Mouse (Mus musculus) cerebellum, adult 8-10 months (tissue): ENCODE measurements around the gene Dnmt3b.
"Not testable (repeated sequence)": the region's sequence is repeated elsewhere in the genome, so short reads cannot be mapped to it uniquely, and the experiment has no call there.

Experiments
- DNase-seq: peaks from one replicate; pipeline ENCODE4 v3.0.0; 2022

The Dnmt3b gene

GRCm38 (mm10) chr2:153638977-153639680, 10.1 kb upstream of the Dnmt3b start:
- DNase-seq, result no peak

DNA sequence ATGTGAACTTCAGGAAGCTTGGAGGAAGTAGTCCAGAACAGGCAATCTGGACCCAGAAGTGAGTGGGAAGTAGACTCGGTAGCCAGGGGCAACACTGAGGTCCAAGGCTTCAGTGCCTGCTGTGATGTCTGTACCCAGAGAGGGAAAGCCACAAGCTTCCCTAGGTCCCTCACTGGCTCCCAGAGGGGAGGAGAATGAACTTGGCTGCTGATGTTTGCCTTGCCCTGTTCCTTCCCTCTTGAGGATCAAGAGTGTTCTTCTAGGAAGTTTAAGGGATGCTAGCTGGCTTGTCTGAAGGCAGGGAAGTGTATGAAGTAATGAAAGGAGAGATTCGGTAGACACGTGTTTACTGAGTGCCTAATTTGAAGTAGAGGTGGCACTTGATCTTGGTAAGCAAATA, 6.8 kb upstream of the Dnmt3b start:
- DNase-seq, result no peak

DNA sequence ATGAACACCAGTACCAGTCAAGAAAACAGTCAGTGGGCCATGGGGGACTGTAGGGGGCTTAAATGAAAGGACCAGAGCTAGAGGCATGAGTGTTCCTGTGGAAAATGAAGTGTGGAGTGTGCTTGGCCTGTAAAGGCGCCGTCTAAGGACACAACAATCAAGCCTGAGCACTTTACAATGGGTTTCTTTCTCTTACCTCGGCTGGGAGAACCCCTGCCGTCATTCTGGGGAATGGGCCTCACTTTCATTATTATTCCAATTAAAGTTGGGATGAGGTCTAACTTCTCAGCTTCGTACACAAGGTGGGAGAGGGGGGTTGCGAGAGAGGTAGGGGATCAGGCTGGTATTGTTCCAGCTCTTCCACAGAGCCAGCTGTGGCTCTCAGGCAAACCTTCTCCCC, 6.3 kb upstream of the Dnmt3b start:
- DNase-seq, result no peak

DNA sequence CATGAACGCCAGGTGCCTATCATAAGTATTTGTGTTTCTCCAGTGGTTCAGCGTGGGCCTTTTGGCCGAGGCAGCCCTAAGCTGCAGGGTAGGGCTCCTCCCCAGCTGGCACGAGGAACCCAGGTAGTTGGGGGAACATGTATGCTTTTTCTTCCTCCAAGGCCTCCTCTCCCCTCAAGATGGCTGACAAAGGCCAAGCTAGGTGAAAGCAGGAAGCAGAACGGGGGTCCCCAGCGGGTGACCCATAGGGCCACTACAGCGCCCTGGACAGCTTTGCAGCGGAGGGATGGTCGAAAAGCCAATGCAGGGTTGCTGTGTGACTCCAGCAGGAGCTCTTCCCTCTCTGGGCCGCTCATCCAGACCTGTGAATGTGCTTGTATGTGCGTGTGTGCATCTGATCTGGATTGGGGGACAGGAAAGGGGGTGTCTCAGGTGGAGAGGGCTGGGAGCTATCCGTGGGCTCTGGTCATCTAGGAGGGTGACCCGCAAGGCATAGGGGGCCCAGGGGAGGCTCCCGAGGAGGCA, 415 bp upstream of the Dnmt3b start:
- no peak for DNase-seq

DNA sequence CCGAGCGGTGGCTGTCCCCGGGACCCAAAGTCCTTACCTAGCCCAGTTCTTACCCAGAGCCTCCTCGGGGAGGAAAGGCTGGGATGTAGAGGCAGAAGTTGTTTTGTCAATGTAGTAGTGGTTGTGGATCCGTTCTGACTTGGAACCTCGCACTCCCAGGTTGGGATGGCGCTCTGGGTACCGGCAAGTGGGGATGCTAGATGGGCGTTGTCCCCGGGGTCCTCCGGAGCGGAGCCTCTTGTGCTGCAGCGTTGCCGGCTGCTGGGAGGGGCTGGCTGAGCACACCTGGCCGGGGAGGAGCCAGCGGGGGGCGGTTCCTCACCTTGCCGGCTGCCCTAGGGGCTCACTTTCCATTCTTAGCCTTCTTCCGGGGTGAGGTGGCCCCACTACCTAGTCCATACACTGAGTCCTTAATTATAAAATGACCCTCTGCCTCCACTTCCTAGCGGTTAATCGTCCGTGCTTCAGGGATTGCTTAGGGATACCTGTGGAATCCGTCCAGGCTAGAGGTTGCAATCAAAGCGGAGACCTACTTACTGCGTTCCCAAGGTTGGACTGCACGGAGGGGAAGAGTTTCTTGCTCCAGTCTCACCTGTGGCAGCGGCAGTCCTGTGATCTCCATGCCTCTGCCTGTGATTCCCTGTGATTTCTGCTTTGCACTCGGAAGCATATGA, 901 bp downstream of the Dnmt3b start:
- DNase-seq, result peak; percentile 20

GRCm38 (mm10) chr2:153651681-153652080, 2.4 kb downstream of the Dnmt3b start:
- DNase-seq, result no peak

DNA sequence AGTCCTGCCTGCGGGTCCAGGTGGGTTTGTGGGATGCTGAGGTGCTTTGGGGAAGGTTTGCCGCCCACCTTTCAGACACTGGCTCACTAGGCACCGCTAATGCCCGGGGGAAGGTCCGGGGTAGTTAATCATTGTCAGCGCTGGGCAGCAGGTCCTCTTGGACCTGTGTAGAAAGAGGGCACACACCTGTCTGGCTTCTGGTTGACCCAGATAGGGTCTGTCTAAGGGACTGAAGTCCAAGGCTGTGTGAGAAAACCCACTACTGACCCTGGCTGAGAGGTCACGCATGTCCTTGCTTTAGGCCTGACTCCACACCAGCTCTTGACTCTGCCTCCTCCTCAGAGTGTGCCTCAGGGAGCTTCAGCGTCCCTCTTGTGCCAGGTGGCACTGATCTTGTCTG, 8.4 kb downstream of the Dnmt3b start:
- not testable (repeated sequence) for DNase-seq

GRCm38 (mm10) chr2:153660616-153661015, 11.4 kb downstream of the Dnmt3b start:
- no peak for DNase-seq

GRCm38 (mm10) chr2:153665401-153665800, 16.2 kb downstream of the Dnmt3b start:
- no peak for DNase-seq

DNA sequence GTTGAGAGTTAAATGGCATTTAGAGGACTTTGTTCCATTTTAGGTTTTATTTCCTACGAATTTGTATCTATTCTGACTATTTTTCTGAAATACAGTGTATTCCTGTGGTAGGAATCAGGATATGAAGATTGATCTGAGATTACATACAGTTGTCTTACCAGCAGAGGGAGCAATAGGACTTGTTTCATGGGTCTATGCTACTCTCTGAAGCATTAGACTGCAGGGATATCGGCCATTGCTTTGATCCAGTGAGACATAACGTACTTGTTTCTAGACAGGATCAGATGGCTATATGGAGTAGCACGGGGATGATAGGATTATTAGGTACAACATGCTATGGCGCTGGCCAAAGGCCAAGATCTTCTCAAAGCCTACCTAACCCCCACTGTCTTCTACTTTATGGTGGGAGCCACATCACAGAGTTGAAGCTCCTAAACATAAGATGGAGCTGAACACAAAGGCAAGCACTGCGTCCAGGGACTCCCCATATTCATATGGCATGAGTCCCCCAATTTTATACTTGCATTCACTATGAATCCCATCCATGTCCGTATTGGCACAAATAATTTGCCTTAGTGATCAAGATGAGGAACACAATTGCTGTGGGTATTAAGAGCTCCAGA, 19.6 kb downstream of the Dnmt3b start:
- peak; percentile 36 for DNase-seq

DNA sequence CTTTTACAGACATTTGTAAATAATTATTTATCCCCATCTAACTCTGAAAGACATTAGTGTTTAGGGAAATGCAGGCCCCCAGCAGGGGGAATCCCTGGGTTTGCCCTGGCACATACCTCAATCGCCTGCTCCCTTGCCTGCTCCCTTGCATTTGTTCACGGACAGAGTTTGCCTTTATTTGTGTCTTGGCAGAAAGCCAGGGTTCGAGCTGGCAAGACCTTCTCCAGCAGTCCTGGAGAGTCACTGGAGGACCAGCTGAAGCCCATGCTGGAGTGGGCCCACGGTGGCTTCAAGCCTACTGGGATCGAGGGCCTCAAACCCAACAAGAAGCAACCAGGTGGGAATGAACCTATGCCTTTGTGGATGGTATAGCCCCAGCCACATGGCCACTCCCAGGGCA, 20.9 kb downstream of the Dnmt3b start:
- no peak for DNase-seq

GRCm38 (mm10) chr2:153672619-153673018, 23.4 kb downstream of the Dnmt3b start:
- no peak for DNase-seq

- DNase-seq, result not testable (repeated sequence)
These were observed 26.1 kb downstream of the Dnmt3b start for GRCm38 (mm10) chr2:153675364-153675763.

- no peak for DNase-seq
These were observed 27.7 kb downstream of the Dnmt3b start for GRCm38 (mm10) chr2:153676944-153677343.

- no peak for DNase-seq
These were observed 28.3 kb downstream of the Dnmt3b start for GRCm38 (mm10) chr2:153677550-153677949.

GRCm38 (mm10) chr2:153679959-153680358, 30.7 kb downstream of the Dnmt3b start:
- no peak for DNase-seq

- not testable (repeated sequence) for DNase-seq
These were observed 44.2 kb downstream of the Dnmt3b start for GRCm38 (mm10) chr2:153693413-153693812.

DNA sequence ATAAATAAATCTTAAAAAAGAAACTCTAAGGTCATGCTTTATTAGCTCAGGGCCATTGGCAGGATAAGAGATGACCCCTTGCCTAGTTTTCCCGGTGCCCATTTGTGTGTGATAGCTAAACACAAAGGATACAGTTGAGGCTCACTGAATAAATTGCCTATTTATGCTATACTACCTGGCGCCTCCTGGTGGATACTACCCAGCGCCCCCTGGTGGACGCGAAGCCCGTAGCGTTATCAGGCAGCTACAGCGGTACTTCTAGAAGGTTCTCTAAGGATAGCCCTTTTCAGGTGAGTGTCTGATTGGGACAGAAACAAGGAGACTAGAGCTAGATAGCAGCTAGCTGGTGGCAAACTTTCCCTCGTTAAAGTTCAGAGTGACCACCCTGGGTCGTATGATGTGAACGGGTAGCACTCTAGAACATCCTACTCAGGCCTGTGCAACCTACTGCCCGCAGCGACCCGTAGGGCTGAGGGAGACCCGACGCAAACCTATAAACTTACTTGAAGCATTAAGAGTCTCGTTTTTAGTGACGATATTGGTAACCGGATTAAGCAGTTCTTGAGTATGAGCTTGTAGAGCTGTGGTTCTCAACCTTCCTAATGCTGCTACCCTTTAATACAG, 45.3 kb downstream of the Dnmt3b start:
- DNase-seq, result no peak

GRCm38 (mm10) chr2:153696352-153696751, 47.1 kb downstream of the Dnmt3b start, which contains the start of gene Dnmt3c:
Gene Dnmt3c, plus strand, starts transcription at chr2:153696652.
- DNase-seq, result no peak

- DNase-seq, result no peak
These were observed 54.1 kb downstream of the Dnmt3b start for GRCm38 (mm10) chr2:153703389-153703788.

- peak; percentile 13 for DNase-seq
These were observed 61.6 kb downstream of the Dnmt3b start for GRCm38 (mm10) chr2:153710701-153711330.

DNA sequence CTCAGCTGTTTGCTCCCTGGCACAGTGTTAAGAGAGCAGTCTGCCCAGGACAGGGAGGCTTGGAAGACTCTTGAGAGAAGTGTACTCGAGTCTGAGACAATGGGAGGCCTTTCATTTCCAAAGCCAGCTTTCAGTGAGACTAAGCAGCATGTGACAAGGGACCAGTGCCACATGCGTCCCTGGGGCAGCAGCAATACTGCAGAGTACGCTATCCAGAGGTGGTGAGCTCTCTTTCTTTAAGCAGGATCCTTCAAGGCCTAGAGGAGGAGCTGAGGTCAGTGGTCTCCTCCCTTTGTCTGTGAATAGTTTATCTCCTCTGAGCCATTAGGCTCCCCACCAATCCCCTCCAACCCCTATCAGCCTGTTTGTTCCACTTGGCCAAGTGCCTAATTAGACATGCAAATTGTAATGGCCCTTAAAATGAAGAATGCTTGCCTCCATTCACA, 63.4 kb downstream of the Dnmt3b start:
- DNase-seq, result no peak

DNA sequence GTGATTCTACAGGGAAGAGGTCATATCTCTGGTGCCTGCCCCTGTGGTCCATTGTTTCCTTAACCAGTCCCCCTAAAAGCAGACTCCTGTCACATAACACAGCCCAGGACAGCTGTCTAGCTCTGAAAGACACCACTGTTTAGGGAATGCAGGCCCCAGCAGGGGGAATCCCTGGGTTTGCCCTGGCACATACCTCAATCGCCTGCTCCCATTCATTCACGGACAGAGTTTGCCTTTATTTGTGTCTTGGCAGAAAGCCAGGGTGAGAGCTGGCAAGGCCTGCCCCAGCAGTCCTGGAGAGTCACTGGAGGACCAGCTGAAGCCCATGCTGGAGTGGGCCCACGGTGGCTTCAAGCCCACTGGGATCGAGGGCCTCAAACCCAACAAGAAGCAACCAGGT, 64.0 kb downstream of the Dnmt3b start:
- peak; percentile 28 for DNase-seq
